Mouse (Mus musculus) heart, embryonic 12.5 days (tissue): ENCODE data around the gene Gm17087. TPM values are rescaled to one million over a fixed set of nuclear protein-coding genes. Genes with fewer than 3 reads are reported as not detected.

Experiments
- ATAC-seq: fragments of 200-750 bp; cut with Nextera tagmentation; 2 replicates; pipeline ENCODE4 v1.8.0; 2017; ENCODE audit warnings: moderate TSS enrichment, moderate library complexity; ENCODE audit not compliant: insufficient number of reproducible peaks, low FRiP score
- H3K27ac ChIP-seq: fragments of 300-500 bp; sonication (generic); 2 replicates; pipeline ENCODE4 v1.5.1; 2016; ENCODE audit warnings: mild to moderate bottlenecking, moderate library complexity; ENCODE audit not compliant: poor library complexity, severe bottlenecking
- H3K27me3 ChIP-seq: fragments of 300-500 bp; sonication (generic); replicated peaks from 2 replicates; pipeline ENCODE4 v1.6.1; 2016; ENCODE audit warnings: mild to moderate bottlenecking, moderate library complexity
- H3K36me3 ChIP-seq: fragments of 300-500 bp; sonication (generic); 2 replicates; pipeline ENCODE4 v1.6.1; 2016; ENCODE audit warnings: mild to moderate bottlenecking, moderate library complexity
- H3K4me1 ChIP-seq: fragments of 300-500 bp; sonication (generic); replicated peaks from 2 replicates; pipeline ENCODE4 v1.6.1; 2016; ENCODE audit warnings: mild to moderate bottlenecking
- H3K4me2 ChIP-seq: fragments of 300-500 bp; sonication (generic); 2 replicates; pipeline ENCODE4 v1.6.1; 2016; ENCODE audit warnings: mild to moderate bottlenecking, moderate library complexity
- H3K4me3 ChIP-seq: fragments of 300-500 bp; sonication (generic); 2 replicates; pipeline ENCODE4 v1.5.1; 2016; ENCODE audit warnings: mild to moderate bottlenecking
- H3K9ac ChIP-seq: fragments of 300-500 bp; sonication (generic); 2 replicates; pipeline ENCODE4 v1.6.1; 2016; ENCODE audit warnings: mild to moderate bottlenecking, moderate library complexity
- H3K9me3 ChIP-seq: fragments of 300-500 bp; sonication (generic); replicated peaks from 2 replicates; pipeline ENCODE4 v1.6.1; 2016; ENCODE audit warnings: mild to moderate bottlenecking, moderate library complexity
- WGBS: fragments of 180-500 bp; shearing (Covaris S2); methylation state at CpG from one replicate; pipeline ENCODE4 v1.1.7; 2016; 5-methylcytosine and 5-hydroxymethylcytosine counted together
- polyA plus RNA-seq: library from polyadenylated mRNA; unstranded; fragments of >200 nt; fragmentation: Nextera tagmentation; extraction: Ambion mirVana; gene quantifications from 2 replicates; pipeline ENCODE4 v1.2.1, GENCODE M21; 2016

Gene Gm17087
- polyA plus RNA-seq, 1 experiment from 2014 or later = not detected

GRCm38 (mm10) chr17:8523986-8524385, 42.8 kb downstream of the Gm17087 start:
- H3K4me2 ChIP-seq = peak overlapping the region; percentile 92
- H3K9ac ChIP-seq = peak overlapping the region; percentile 69
- ATAC-seq = no peak
- WGBS = 23% methylated on average over 3 of the region's 3 CpGs
- H3K4me3 ChIP-seq = peak overlapping the region; percentile 59
- no peaks in the 10 kb centered on the region for H3K36me3 ChIP-seq
- no peaks in the 10 kb centered on the region for H3K9me3 ChIP-seq
- H3K27me3 ChIP-seq = peaks cover 66% of the 10 kb centered on the region
- peaks cover 21% of the 10 kb centered on the region for H3K4me1 ChIP-seq
- no peak overlapping the region; the same call in 1 of the 2 replicates for H3K27ac ChIP-seq

- H3K27ac ChIP-seq = no peak overlapping the region
- H3K4me2 ChIP-seq = no peak overlapping the region
- 75% methylated on average over 6 of the region's 6 CpGs for WGBS
- no peak overlapping the region for H3K4me3 ChIP-seq
- no peak for ATAC-seq
- no peaks in the 10 kb centered on the region for H3K36me3 ChIP-seq
- H3K27me3 ChIP-seq = peaks cover 34% of the 10 kb centered on the region
- no peak overlapping the region for H3K9ac ChIP-seq
- no peaks in the 10 kb centered on the region for H3K9me3 ChIP-seq
- H3K4me1 ChIP-seq = peaks cover 4% of the 10 kb centered on the region; the same call in 1 of the 2 replicates
Measured at GRCm38 (mm10) chr17:8516006-8516405, 50.7 kb downstream of the Gm17087 start.

Other genes with a start within 250 kb of the Gm17087 start
- gene Prr18, start 229.5 kb downstream of the Gm17087 start, polyA plus RNA-seq = 0.10 and 0.14 TPM in 2 replicates
- 1.0 and 1.1 TPM in 2 replicates for gene T2, start 211.0 kb downstream of the Gm17087 start, polyA plus RNA-seq
- 0.24 and 0.46 TPM in 2 replicates for gene T, start 132.5 kb downstream of the Gm17087 start, polyA plus RNA-seq
- 1.4 and 1.7 TPM in 2 replicates for gene Pde10a, start 41.6 kb downstream of the Gm17087 start, polyA plus RNA-seq